Mouse (Mus musculus) CD4-positive, CD25-positive, alpha-beta regulatory T cell, adult 2 months (primary cell): Measurements from ENCODE around the gene Ccdc88c.

Source experiments
- DNase-seq: peaks from one replicate; pipeline ENCODE4 v3.0.0-alpha.2; 2012; ENCODE audit warnings: low read depth, low spot score

The Ccdc88c gene

GRCm38 (mm10) chr12:101017971-101018371 lies 10.9 kb downstream of the Ccdc88c start:
- DNase-seq: peak; percentile 80

- no peak for DNase-seq
Measured at GRCm38 (mm10) chr12:101016412-101016928, 12.4 kb downstream of the Ccdc88c start.

DNA sequence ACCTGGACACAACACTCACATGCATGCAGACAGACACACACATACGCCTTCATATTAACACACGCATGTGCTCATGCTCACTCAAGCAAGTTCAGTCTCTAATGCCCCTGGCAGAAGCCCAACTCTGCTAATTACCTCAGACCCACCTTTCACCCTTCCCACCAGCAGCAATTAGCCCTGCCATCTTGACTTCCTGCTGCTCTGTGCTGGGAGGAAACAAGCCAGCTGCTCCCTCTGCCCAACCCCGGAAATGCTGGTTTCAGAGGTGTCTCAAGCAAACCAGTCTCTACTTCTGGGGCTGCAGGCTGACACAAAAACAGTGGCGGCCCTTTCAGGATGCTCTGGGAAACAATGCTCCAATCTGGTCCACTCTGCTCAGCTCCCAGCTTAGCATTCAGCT lies 12.9 kb downstream of the Ccdc88c start:
- DNase-seq: peak; percentile 85

GRCm38 (mm10) chr12:101015165-101015560 lies 13.7 kb downstream of the Ccdc88c start:
- peak; percentile 22 for DNase-seq

DNA sequence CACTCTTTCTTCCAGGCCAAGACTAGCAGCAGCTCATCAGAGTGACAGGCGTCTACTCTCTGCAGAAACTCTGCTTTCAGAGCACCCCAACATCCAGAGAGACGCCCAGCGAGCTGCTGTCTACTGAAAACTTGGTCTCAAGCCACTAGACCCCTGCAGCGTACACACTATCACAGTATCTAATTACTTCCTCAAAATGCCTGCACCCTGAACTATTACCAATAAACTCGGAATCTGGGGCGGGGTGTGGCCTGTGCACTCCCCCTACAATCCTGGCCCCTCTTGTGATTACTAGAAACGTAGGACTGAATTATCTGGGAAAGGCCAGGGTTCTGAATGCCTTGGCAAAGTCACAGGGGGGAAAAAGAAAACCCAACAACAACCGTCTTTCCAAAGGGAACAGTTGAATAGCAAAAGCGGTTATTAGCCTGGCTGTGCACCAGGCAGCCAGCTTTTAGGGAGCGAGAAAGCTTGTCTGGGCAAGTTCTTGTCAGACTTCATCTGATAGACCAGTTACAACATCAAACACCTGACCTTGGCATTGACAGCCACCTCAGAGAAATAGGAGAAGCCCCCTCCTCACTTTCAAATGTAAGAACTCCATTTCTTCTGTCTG lies 14.2 kb downstream of the Ccdc88c start:
- no peak for DNase-seq

DNA sequence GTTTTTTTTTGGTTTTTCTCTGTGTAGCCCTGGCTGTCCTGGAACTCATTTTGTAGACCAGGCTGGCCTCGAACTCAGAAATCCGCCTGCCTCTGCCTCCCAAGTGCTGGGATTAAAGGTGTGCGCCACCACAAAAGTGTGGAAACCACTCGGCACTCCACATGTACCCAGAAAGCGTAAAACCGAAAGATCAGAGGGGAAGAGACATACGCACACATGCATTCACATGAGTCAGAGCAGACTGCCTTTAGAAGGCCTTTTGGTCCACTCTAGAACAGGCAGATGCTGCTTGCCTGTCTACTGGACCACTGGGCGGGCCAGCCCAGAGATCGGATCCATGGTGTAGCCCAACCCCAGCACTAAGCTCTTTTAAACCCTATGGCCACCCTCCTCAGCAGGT lies 15.2 kb downstream of the Ccdc88c start:
- peak; percentile 63 for DNase-seq

GRCm38 (mm10) chr12:101013078-101013665 lies 15.7 kb downstream of the Ccdc88c start:
- DNase-seq: peak; percentile 37

GRCm38 (mm10) chr12:101012197-101013077 lies 16.4 kb downstream of the Ccdc88c start:
- peak; percentile 43 for DNase-seq

- peak; percentile 57 for DNase-seq
Measured at GRCm38 (mm10) chr12:101011017-101011416, 17.8 kb downstream of the Ccdc88c start.

DNA sequence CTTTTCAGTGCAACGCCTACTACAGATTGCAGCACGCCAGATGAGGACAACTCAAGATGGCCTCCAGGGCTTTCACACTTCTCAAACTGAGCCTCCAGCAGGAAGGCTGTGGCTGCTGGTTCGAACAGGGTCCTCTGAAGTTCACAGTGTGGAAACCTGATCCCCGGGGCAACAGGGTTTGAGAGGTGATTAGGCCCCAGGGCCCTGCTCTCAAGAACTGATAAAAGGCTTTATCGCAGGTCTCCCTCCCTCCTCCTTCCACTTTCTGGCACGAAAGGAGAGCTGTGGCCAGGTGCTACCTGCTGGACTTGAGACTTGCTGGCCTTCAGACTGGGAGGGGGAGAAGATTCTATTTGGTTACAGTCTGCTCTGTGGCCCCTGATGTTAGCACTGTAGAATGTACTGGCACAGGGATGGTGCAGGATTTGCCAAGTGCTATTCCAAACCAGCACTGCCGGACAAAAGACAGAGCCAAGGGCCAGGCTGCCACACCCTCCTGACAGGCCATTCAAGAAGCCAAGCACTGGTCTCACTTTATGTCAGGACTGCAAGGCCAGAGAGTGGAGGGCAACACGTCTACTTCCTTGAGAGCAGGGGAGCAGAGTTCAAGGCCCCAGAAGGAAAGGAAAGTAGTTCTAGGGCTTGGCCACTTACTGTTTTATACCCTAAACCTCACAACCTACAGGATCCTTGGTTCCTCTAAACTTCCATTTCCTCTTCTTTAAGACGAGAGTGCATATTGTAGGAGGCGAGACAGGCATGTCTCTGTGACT lies 18.5 kb downstream of the Ccdc88c start:
- DNase-seq: no peak

- no peak for DNase-seq
Measured at GRCm38 (mm10) chr12:101009225-101009624, 19.6 kb downstream of the Ccdc88c start.

DNA sequence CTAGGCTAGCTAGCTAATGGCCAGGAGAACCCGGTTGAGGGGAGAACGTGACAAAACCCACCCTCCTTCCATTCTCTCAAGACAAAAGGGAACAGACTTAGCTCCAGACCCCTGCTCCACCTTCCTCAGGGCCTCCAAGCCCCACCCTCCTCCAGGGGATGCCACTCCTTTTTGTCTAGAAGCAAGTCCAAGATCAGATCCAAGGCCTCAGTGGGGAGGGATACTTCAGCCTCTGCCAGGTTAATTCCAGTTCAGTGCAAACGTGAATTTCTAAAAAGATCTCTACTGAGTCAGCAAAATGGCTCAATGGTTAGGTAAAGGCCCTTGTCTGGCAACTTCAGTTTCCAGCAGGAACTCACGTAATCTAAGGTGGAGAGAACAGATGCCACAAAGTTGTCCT lies 20.2 kb downstream of the Ccdc88c start:
- no peak for DNase-seq

DNA sequence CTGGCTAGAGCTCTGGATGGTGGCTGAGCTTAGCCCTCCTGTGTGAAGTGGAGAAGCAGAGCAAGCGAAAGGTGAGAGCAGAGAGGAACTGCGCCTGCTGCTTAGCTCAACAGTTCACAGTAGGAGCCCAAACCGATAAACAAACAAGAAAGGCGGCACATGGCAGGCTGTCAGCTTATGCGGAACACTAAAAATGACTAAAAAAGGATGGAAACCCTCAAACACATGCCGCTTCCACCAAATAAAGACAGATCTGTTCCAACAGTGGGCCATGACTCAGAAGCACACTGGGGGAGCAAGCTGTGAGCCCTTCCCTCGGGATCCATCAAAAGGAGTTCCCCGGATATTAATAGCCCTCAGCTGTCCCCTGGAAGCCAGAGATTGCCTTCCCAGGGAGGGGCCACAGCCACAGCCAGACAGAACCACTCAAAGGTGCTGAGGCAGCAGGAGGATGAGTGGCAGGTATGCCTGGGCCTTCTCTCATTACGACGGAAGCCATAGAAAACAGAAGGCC lies 20.8 kb downstream of the Ccdc88c start:
- peak; percentile 58 for DNase-seq

- peak; percentile 69 for DNase-seq
Measured at GRCm38 (mm10) chr12:101007427-101007826, 21.4 kb downstream of the Ccdc88c start.

DNA sequence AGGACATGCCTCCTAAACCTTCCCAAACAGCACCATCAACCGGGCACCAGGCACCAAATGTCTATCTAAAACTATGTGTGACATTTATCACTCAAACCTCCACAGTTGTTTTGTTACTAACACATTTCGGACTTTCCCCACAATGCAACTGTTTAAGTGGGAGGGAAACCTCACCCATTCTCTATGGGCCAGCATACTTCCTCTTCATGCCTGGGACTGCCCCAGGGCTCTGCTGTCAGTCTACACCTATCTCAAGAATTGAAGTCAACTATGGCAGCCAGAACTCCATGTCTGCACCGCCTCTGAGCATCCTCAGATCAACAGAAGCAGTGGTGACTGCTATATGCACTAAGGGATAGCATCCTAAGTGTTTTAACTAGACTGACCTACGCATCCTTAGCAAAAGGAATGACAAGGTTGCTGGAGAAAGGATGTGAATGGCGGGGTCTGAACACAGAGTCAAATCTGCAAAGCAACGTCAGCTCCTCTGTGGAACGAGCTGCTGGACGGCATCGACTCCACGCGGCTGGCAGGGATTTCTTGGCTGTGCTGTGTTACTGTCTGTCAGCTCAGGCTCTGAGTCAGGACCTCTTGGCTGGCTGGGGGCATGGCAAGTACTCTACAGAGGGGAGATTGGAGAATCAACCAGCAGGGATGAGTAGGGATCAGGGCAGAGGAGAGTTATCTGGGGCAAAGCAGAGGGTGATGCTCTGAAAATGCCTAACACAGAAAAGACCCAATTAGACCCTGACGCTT lies 23.0 kb downstream of the Ccdc88c start:
- DNase-seq: peak; percentile 72

- no peak for DNase-seq
Measured at GRCm38 (mm10) chr12:101004982-101005381, 23.9 kb downstream of the Ccdc88c start.

DNA sequence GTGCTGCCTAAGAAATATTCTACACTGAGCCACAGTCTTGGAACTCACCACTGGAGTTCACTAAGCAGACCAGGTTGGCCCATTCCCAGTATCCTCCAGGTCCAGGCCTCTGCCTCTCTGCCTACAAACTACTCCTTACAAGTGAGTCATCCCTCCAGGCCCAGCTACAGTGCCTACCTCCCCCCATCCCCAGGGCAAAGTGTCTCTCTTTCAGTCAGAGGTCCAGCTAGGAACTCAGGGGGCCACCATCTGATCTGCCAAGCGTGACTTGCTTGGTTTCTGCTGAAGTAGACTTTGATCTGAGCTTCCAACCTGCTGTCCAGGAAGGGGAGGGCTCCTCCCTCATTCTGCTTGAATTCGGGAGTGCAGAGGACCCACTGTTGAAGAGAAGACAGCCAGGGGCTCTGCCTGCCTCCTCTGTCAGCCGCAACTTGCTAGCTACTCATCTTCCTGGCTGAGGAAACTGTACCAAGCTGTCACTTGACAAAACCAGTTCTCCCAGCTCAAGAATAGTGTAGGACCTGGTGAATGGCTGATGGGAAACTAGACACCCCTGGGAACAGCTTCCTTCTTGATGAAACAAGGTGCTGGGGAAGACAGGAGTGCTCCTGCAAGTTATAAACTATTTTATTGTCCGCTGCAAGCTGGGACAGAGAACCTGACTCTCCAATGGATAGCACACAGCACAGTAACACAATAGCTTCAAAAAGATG lies 25.9 kb downstream of the Ccdc88c start:
- DNase-seq: no peak

- no peak for DNase-seq
Measured at GRCm38 (mm10) chr12:100999061-100999954, 29.5 kb downstream of the Ccdc88c start.

DNA sequence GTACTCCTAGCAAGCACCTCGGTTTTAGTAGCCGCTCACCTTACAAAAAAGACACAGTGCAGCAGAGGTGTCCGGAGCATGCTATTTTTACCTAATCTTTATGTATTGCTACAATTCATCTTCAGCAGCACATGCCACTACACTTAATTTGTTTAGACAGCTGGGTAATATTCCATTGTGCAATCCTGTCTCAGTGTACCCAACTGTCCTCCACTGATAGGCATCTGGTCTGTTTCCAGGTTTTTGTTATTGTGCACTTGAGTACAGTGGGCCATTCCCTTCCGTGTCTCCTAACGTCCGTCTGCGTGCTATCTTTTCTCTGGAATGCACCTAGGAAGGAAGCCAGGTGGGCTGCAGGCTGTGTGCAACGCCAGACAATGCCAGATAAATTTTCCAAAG lies 30.3 kb downstream of the Ccdc88c start:
- no peak for DNase-seq
